In the genomic region with DNA sequence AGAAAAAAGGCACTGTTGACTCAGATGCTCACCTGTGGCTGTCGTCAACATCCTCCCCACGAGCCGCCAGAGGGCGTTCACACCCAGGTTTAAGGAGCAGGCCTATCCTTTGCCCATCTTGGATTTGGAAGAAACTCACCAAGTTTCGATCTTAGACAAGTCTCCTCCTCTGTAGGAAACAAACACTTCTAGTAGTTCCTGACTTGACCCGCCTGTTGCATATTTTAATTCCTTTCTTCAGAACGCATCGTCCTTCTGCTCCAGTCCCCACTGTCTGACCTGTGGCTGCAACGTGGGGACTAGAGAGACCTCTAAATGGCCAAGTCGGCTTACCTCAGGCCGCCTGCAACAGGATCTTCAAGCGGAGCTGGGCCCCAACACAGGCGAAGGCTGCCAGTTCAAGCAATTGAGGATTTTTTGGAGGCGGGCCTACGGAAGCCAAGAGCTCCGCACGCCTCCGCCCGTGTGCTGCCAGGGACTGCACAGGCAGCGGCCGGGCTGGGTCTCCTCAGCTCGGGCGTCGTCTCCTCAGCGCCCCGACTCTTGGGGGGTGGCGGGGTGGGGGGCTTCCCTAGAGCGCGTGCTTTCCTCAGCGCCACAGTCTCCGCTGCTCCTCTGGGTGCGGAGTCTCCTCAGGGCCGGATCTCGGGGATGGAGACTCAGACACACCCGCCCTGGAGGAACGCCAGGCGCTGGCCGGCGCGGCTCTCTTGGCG, we compare ENCODE assay signal across 7 mouse cellular contexts. TPM values are rescaled to one million over a fixed set of nuclear protein-coding genes. Genes with fewer than 3 reads are reported as not detected.
DNase-seq lines count a peak whose midpoint lies in the region; ATAC-seq lines count a peak whose summit lies in the region.

No protein-coding gene starts in this region.

- ATAC-seq in intestine, embryonic 14.5 days (replicated peaks; ENCODE audit: low FRiP score, low TSS enrichment, low read depth) = peak; percentile 90
- peak; percentile 69 for ATAC-seq in megakaryocyte progenitor cell, adult 5-6 weeks (replicated peaks; ENCODE audit: poor library complexity)

- H3K4me3 ChIP-seq in intestine, embryonic 14.5 days (ENCODE audit: low read depth, low read length) = peak overlapping the region; percentile 71

- H3K36me3 ChIP-seq in intestine, embryonic 14.5 days (ENCODE audit: control insufficient read depth, insufficient read depth, low read length) = 0 out of 2 replicates have a peak, but pooled peaks cover 5% of the 10 kb centered on the region

- peak; percentile 83 for DNase-seq in adrenal gland, postnatal 14 days
- peak; percentile 89 for DNase-seq in embryo, embryonic 11 days
- peak; percentile 58 to 65 for DNase-seq in gastrocnemius, postnatal 36 days
- DNase-seq in intestine, embryonic 14.5 days (ENCODE audit: low spot score) = peak; percentile 86
- DNase-seq in left cerebral cortex, postnatal 10 days (ENCODE audit: extremely low spot score in 1 of 2, low spot score in 2 of 2) = peak; percentile 78 to 83
- DNase-seq in right cerebral cortex, postnatal 14 days = peak; percentile 81

- intact Hi-C loops in gastrocnemius, postnatal 36 days (cut with DNase I) = no loop called here
- intact Hi-C loops in left cerebral cortex, postnatal 10 days (cut with DNase I) = loop anchor here (1.0 to 5.0 kb wide), 2 partner anchors 202 to 515 kb away; no protein-coding TSS in a partner anchor

- no peaks in the 10 kb centered on the region for H3K27me3 ChIP-seq in intestine, embryonic 14.5 days (replicated peaks; ENCODE audit: control insufficient read depth, insufficient read depth, low read length)

- no peaks in the 10 kb centered on the region for H3K9me3 ChIP-seq in intestine, embryonic 14.5 days (ENCODE audit: control insufficient read depth, low read length)

- peak overlapping the region; percentile 94 for H3K27ac ChIP-seq in intestine, embryonic 14.5 days (ENCODE audit: low read depth)

- peaks cover 13% of the 10 kb centered on the region; the same call in 1 of the 2 replicates for H3K4me1 ChIP-seq in intestine, embryonic 14.5 days (replicated peaks; ENCODE audit: control insufficient read depth, insufficient read depth, low read length)

- under 1% methylated on average over 31 of the region's 41 CpGs for WGBS in intestine, embryonic 14.5 days

- peak overlapping the region; percentile 90 for H3K9ac ChIP-seq in intestine, embryonic 14.5 days (ENCODE audit: low read length)

- H3K4me2 ChIP-seq in intestine, embryonic 14.5 days (ENCODE audit: low read length) = peak overlapping the region; percentile 67

RNA-seq across cellular contexts. Expression of gene Dsel, which starts 0.5 kb away (rescaled TPM):
- 7.9 and 9.2 TPM in 2 replicates for total RNA-seq in adrenal gland, postnatal 14 days (2021)
- 1 to 10 TPM; 3.0 to 3.4 TPM for total RNA-seq in gastrocnemius, postnatal 36 days (2021)
- polyA plus RNA-seq in intestine, embryonic 14.5 days (2014; fragmentation: Nextera tagmentation; extraction: Ambion mirVana) = 13.5 and 13.7 TPM in 2 replicates
- total RNA-seq in left cerebral cortex, postnatal 10 days (2021) = 10 to 100 TPM; 24.4 to 25.9 TPM
- total RNA-seq in megakaryocyte progenitor cell, adult 5-6 weeks (2015) = 2.8 and 3.1 TPM in 2 replicates
- 4.1 and 5.4 TPM in 2 replicates for total RNA-seq in megakaryocyte progenitor cell, adult 5-6 weeks (2017)

Comparison
In these comparisons a context has a peak if more than half of its experiments do, and no peak if none do; other contexts are left out.
1. Peak in every context shown above with its lines: DNase-seq, ATAC-seq, H3K4me3 ChIP-seq and H3K27ac ChIP-seq.